Mouse (Mus musculus) liver, embryonic 16.5 days (tissue): ENCODE results near the gene Phox2a. TPM values are rescaled to one million over a fixed set of nuclear protein-coding genes. Genes with fewer than 3 reads are reported as not detected.

ENCODE experiments used
- ATAC-seq: fragments of 200-750 bp; cut with Nextera tagmentation; 2 replicates; pipeline ENCODE4 v1.8.0; 2017; ENCODE audit warnings: low read depth, mild to moderate bottlenecking, moderate number of reproducible peaks, moderate library complexity
- H3K27ac ChIP-seq: fragments of 300-500 bp; sonication (generic); 2 replicates; pipeline ENCODE4 v1.5.1; 2014; ENCODE audit warnings: mild to moderate bottlenecking, low read length
- H3K27me3 ChIP-seq: fragments of 300-500 bp; sonication (generic); 2 replicates; pipeline ENCODE4 v1.6.1; 2014; ENCODE audit warnings: low read depth, low read length, mixed read lengths; ENCODE audit not compliant: control insufficient read depth, insufficient read depth
- H3K36me3 ChIP-seq: fragments of 300-500 bp; sonication (generic); 2 replicates; pipeline ENCODE4 v1.6.1; 2014; ENCODE audit warnings: mild to moderate bottlenecking; ENCODE audit not compliant: control insufficient read depth, insufficient read depth
- H3K4me1 ChIP-seq: fragments of 300-500 bp; sonication (generic); 2 replicates; pipeline ENCODE4 v1.6.1; 2014; ENCODE audit warnings: low read depth, low read length, mixed read lengths; ENCODE audit not compliant: control insufficient read depth
- H3K4me2 ChIP-seq: fragments of 300-500 bp; sonication (generic); 2 replicates; pipeline ENCODE4 v1.6.1; 2014; ENCODE audit warnings: low read depth, low read length, mixed read lengths
- H3K4me3 ChIP-seq: fragments of 300-500 bp; sonication (generic); 2 replicates; pipeline ENCODE4 v1.5.1; 2014; ENCODE audit warnings: low read depth, mild to moderate bottlenecking, low read length
- H3K9ac ChIP-seq: fragments of 300-500 bp; sonication (generic); 2 replicates; pipeline ENCODE4 v1.6.1; 2014; ENCODE audit warnings: low read depth, low read length
- H3K9me3 ChIP-seq: fragments of 300-500 bp; sonication (generic); replicated peaks from 2 replicates; pipeline ENCODE4 v1.6.1; 2016; ENCODE audit warnings: low read length; ENCODE audit not compliant: control insufficient read depth
- WGBS: fragments of 180-500 bp; shearing (Covaris S2); extraction: QIAGEN DNeasy Blood & Tissue Kit; methylation state at CpG from one replicate; pipeline ENCODE4 v1.1.7; 2014; ENCODE audit not compliant: insufficient replicate concordance; 5-methylcytosine and 5-hydroxymethylcytosine counted together
- polyA plus RNA-seq: library from polyadenylated mRNA; unstranded; fragments of >200 nt; fragmentation: Nextera tagmentation; extraction: Ambion mirVana; gene quantifications from 2 replicates; pipeline ENCODE4 v1.2.1, GENCODE M21; 2015

Phox2a gene
- polyA plus RNA-seq, 1 experiment from 2014 or later: 0.05 TPM

- no peak within 1 kb of the TSS for H3K27ac ChIP-seq
- no peak for ATAC-seq
- no peak within 1 kb of the TSS for H3K4me2 ChIP-seq
- no peaks in the 10 kb centered on the region for H3K36me3 ChIP-seq
- no peaks in the 10 kb centered on the region for H3K4me1 ChIP-seq
- H3K27me3 ChIP-seq: no peaks in the 10 kb centered on the region
- WGBS: 66% methylated on average over 4 of the region's 4 CpGs
- no peak within 1 kb of the TSS for H3K4me3 ChIP-seq
- no peak within 1 kb of the TSS for H3K9ac ChIP-seq
- no peaks in the 10 kb centered on the region for H3K9me3 ChIP-seq
Observed at GRCm38 (mm10) chr7:101857094-101857493, 39.0 kb downstream of the Phox2a start, which contains the start of gene Folr2. Gene Folr2, minus strand, starts transcription at chr7:101857194.

DNA sequence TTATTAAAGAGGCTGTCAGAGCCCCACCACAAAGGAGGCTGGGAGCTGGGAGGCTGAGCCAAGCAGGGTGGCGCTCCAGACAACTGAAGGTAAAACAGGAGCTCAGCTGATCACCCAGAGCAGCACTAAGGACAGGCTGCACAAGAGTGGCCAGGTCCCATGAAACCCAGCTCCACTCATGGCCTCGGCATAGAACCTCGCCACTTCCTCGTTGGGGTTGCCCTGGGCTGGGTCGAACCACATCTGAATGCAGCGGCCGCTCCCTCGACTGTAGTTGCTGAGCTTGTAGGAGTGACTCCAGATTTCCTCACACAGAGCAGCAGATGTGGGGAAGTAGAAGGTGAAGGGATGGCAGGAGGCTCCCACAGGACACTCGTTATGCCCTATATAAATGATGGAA, 40.2 kb downstream of the Phox2a start:
- no peaks in the 10 kb centered on the region for H3K27me3 ChIP-seq
- WGBS: 59% methylated on average over 9 of the region's 9 CpGs
- no peak overlapping the region for H3K9ac ChIP-seq

DNA sequence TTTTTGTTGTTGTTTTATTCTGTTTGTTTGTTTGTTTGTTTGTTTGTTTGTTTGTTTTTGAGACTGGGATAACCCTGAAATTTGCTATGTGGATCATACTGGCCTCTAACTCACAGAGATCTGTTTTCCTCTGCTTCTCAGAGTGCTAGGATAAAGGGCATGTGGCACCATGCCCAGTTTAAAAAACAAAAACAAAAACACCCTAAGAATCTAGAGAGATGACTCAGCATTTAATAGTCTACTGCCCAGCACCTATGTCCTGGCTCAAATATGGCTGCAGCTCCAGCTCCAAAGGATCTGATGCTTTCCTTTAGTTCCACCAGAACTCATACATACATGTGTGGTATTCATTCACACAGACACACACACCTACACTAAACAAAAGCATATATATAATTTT, 42.9 kb downstream of the Phox2a start:
- H3K4me3 ChIP-seq: no peak overlapping the region
- H3K9me3 ChIP-seq: no peaks in the 10 kb centered on the region
- no peaks in the 10 kb centered on the region for H3K4me1 ChIP-seq
- no peak overlapping the region for H3K4me2 ChIP-seq
- H3K9ac ChIP-seq: no peak overlapping the region
- H3K36me3 ChIP-seq: no peaks in the 10 kb centered on the region
- no peaks in the 10 kb centered on the region for H3K27me3 ChIP-seq
- H3K27ac ChIP-seq: no peak overlapping the region
- ATAC-seq: no peak

More for the DNA sequence above, 40.2 kb downstream of the Phox2a start:
- no peaks in the 10 kb centered on the region for H3K4me1 ChIP-seq
- H3K4me2 ChIP-seq: no peak overlapping the region
- H3K9me3 ChIP-seq: no peaks in the 10 kb centered on the region
- no peaks in the 10 kb centered on the region for H3K36me3 ChIP-seq
- H3K27ac ChIP-seq: no peak overlapping the region
- ATAC-seq: no peak
- no peak overlapping the region for H3K4me3 ChIP-seq

- H3K27me3 ChIP-seq: no peaks in the 10 kb centered on the region
- 53% methylated on average over 3 of the region's 3 CpGs for WGBS
- no peaks in the 10 kb centered on the region for H3K36me3 ChIP-seq
- ATAC-seq: no peak
- no peak overlapping the region for H3K27ac ChIP-seq
- H3K9ac ChIP-seq: no peak overlapping the region
- no peak overlapping the region for H3K4me3 ChIP-seq
- H3K4me2 ChIP-seq: no peak overlapping the region
- no peaks in the 10 kb centered on the region for H3K4me1 ChIP-seq
- H3K9me3 ChIP-seq: no peaks in the 10 kb centered on the region
Observed at GRCm38 (mm10) chr7:101862291-101862690, 44.2 kb downstream of the Phox2a start.

- Histone ChIP-seq H3K27me3 (no peaks in the 10 kb centered on the region), H3K36me3 (no peaks in the 10 kb centered on the region), H3K27ac (no peak within 1 kb of the TSS), H3K9ac (no peak within 1 kb of the TSS), H3K4me1 (no peaks in the 10 kb centered on the region), H3K4me2 (no peak within 1 kb of the TSS), H3K9me3 (no peaks in the 10 kb centered on the region), H3K4me3 (no peak within 1 kb of the TSS)
- ATAC-seq: no peak
- 32% methylated on average over 3 of the region's 3 CpGs for WGBS
Observed at GRCm38 (mm10) chr7:101863415-101863814, 45.3 kb downstream of the Phox2a start, which contains the start of gene Anapc15. Gene Anapc15, plus strand, starts transcription at chr7:101863715.

- Histone ChIP-seq H3K4me3 (no peak overlapping the region), H3K9me3 (no peaks in the 10 kb centered on the region), H3K4me2 (no peak overlapping the region), H3K27me3 (no peaks in the 10 kb centered on the region), H3K9ac (no peak overlapping the region), H3K27ac (no peak overlapping the region), H3K4me1 (no peaks in the 10 kb centered on the region), H3K36me3 (no peaks in the 10 kb centered on the region)
- 70% methylated on average over 11 of the region's 11 CpGs for WGBS
- ATAC-seq: no peak
Observed at GRCm38 (mm10) chr7:101866491-101867265, 48.6 kb downstream of the Phox2a start.

- Histone ChIP-seq H3K4me2 (no peak overlapping the region), H3K27ac (no peak overlapping the region), H3K9me3 (no peaks in the 10 kb centered on the region), H3K27me3 (no peaks in the 10 kb centered on the region), H3K4me1 (no peaks in the 10 kb centered on the region), H3K36me3 (no peaks in the 10 kb centered on the region), H3K9ac (no peak overlapping the region), H3K4me3 (no peak overlapping the region)
- ATAC-seq: no peak
- 81% methylated on average over 4 of the region's 4 CpGs for WGBS
Observed at GRCm38 (mm10) chr7:101867482-101867881, 49.4 kb downstream of the Phox2a start.

DNA sequence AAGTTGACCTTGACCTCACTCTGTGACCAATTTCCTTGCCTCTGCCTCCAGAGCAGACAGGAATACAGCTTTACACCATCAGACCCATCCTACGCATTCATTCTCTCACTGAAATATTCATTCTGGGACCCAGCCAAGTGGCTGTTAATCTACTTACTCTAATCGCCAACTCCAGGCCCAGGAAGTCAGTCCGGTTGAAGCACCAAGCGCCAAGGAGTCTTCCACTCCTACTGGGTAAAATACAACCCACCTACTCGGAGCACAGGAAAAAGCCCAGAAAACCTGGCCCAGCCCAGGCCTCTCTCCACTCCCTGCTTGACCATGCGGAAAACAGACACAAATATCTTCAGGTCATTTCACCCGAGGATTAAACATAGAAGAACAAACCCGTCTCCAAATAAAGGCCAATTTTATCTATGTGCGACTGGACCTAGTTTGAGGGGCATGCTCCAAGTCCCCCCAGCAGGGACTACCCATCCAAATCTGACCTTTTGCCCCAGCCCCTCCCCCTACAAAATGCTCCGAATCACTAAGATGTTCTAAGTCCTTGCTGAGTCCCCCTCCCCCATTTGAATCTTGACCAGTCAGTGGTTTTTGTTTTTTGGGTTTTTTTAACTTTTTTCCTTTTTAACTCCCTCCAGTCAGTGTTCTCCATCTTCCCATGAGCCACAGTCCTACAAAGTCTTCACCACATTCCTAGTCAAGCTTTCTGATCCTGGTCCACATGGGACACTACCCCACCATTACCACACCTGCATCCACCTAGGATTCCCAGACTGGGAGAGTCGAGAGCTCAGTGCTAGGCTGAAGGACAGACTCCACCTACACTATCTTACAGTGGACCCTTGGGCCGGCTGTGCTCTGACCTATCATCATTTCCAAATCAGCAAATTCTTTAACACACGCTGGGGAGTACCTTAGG, 50.4 kb downstream of the Phox2a start:
- Histone ChIP-seq H3K4me2 (no peak overlapping the region), H3K4me3 (no peak overlapping the region)
- WGBS: 65% methylated on average over 13 of the region's 13 CpGs

GRCm38 (mm10) chr7:101869163-101869500, 51.0 kb downstream of the Phox2a start:
- no peaks in the 10 kb centered on the region for H3K9me3 ChIP-seq

More for the DNA sequence above, 50.4 kb downstream of the Phox2a start:
- H3K9me3 ChIP-seq: no peaks in the 10 kb centered on the region
- no peaks in the 10 kb centered on the region for H3K27me3 ChIP-seq
- H3K4me1 ChIP-seq: no peaks in the 10 kb centered on the region
- no peaks in the 10 kb centered on the region for H3K36me3 ChIP-seq
- ATAC-seq: no peak
- no peak overlapping the region for H3K27ac ChIP-seq
- no peak overlapping the region for H3K9ac ChIP-seq

More at GRCm38 (mm10) chr7:101869163-101869500, 51.0 kb downstream of the Phox2a start:
- no peak overlapping the region for H3K4me2 ChIP-seq
- H3K9ac ChIP-seq: no peak overlapping the region
- H3K4me1 ChIP-seq: no peaks in the 10 kb centered on the region
- no peak overlapping the region for H3K4me3 ChIP-seq
- H3K27ac ChIP-seq: no peak overlapping the region
- H3K27me3 ChIP-seq: no peaks in the 10 kb centered on the region
- no peak for ATAC-seq
- 64% methylated on average over 7 of the region's 7 CpGs for WGBS
- H3K36me3 ChIP-seq: no peaks in the 10 kb centered on the region
